Mouse (Mus musculus) cerebellum, adult 18-20 months (tissue): ENCODE results near the gene Taf8.
"Not testable (repeated sequence)": the region's sequence is repeated elsewhere in the genome, so short reads cannot be mapped to it uniquely, and the experiment has no call there.

ENCODE experiments used
- DNase-seq, 2 experiments: peaks; one replicate each; pipeline ENCODE4 v3.0.0; 2021

The Taf8 gene

GRCm38 (mm10) chr17:47515180-47515844 lies 13.2 kb upstream of the Taf8 start:
- no peak for DNase-seq

- DNase-seq, result no peak
Observed at GRCm38 (mm10) chr17:47512956-47513775, 11.1 kb upstream of the Taf8 start.

- DNase-seq, result peak; percentile 79 to 80
Observed at GRCm38 (mm10) chr17:47511111-47512020, 9.3 kb upstream of the Taf8 start.

- no peak for DNase-seq
Observed at GRCm38 (mm10) chr17:47509031-47509705, 7.1 kb upstream of the Taf8 start.

GRCm38 (mm10) chr17:47508012-47508608 lies 6.0 kb upstream of the Taf8 start:
- DNase-seq, result peak; percentile 22 to 44

- no peak for DNase-seq
Observed at GRCm38 (mm10) chr17:47507523-47507922, 5.4 kb upstream of the Taf8 start.

GRCm38 (mm10) chr17:47506697-47507096 lies 4.6 kb upstream of the Taf8 start:
- no peak for DNase-seq

GRCm38 (mm10) chr17:47506042-47506441 lies 4.0 kb upstream of the Taf8 start:
- DNase-seq, result no peak

GRCm38 (mm10) chr17:47505566-47505965 lies 3.5 kb upstream of the Taf8 start:
- DNase-seq, result no peak

GRCm38 (mm10) chr17:47504941-47505346 lies 2.9 kb upstream of the Taf8 start, which contains the start of gene Ccnd3:
TSS of gene Ccnd3 (plus strand) at chr17:47505051.
- peak; percentile 13 to 23 for DNase-seq

- DNase-seq, result no peak
Observed at GRCm38 (mm10) chr17:47504228-47504627, 2.1 kb upstream of the Taf8 start.

- DNase-seq, result no peak
Observed at GRCm38 (mm10) chr17:47503689-47504088, 1.6 kb upstream of the Taf8 start.

- not testable (repeated sequence) for DNase-seq
Observed at GRCm38 (mm10) chr17:47502707-47503045, 584 bp upstream of the Taf8 start.

- DNase-seq, result peak in 1 of 2 experiments; percentile 16
Observed at GRCm38 (mm10) chr17:47501531-47501930, 561 bp downstream of the Taf8 start.

GRCm38 (mm10) chr17:47494132-47494531 lies 8.0 kb downstream of the Taf8 start:
- DNase-seq, result no peak

- DNase-seq, result no peak
Observed at GRCm38 (mm10) chr17:47493653-47494052, 8.4 kb downstream of the Taf8 start.

GRCm38 (mm10) chr17:47492731-47493130 lies 9.4 kb downstream of the Taf8 start:
- DNase-seq, result no peak

GRCm38 (mm10) chr17:47490791-47491190 lies 11.3 kb downstream of the Taf8 start:
- no peak for DNase-seq

- no peak for DNase-seq
Observed at GRCm38 (mm10) chr17:47485791-47486190, 16.3 kb downstream of the Taf8 start.

- no peak for DNase-seq
Observed at GRCm38 (mm10) chr17:47484993-47485392, 17.1 kb downstream of the Taf8 start.

GRCm38 (mm10) chr17:47484241-47484921 lies 17.7 kb downstream of the Taf8 start:
- no peak for DNase-seq

- DNase-seq, result peak in 1 of 2 experiments; percentile 51
Observed at GRCm38 (mm10) chr17:47482401-47482800, 19.7 kb downstream of the Taf8 start.
